Mouse (Mus musculus) neural tube, embryonic 11.5 days (tissue): ENCODE results near the gene Tmc2. TPM values are rescaled to one million over a fixed set of nuclear protein-coding genes. Genes with fewer than 3 reads are reported as not detected.

Experiments used
- ATAC-seq: fragments of 200-750 bp; cut with Nextera tagmentation; 2 replicates; pipeline ENCODE4 v1.8.0; 2017; ENCODE audit warnings: moderate number of reproducible peaks, mild to moderate bottlenecking, moderate TSS enrichment, moderate library complexity; ENCODE audit not compliant: insufficient read depth, low FRiP score, low TSS enrichment
- DNase-seq: peaks from one replicate; pipeline ENCODE4 v3.0.0-alpha.2; 2015; ENCODE audit warnings: low spot score
- H3K27ac ChIP-seq: fragments of 300-500 bp; sonication (generic); 2 replicates; pipeline ENCODE4 v1.5.1; 2014; ENCODE audit warnings: low read depth, mild to moderate bottlenecking, low read length
- H3K27me3 ChIP-seq: fragments of 300-500 bp; sonication (generic); 2 replicates; pipeline ENCODE4 v1.6.1; 2014; ENCODE audit warnings: mild to moderate bottlenecking, low read length, mixed read lengths; ENCODE audit not compliant: control insufficient read depth, insufficient read depth
- H3K36me3 ChIP-seq: fragments of 300-500 bp; sonication (generic); 2 replicates; pipeline ENCODE4 v1.6.1; 2014; ENCODE audit warnings: mild to moderate bottlenecking, low read length, moderate library complexity, mixed read lengths; ENCODE audit not compliant: control insufficient read depth, insufficient read depth
- H3K4me1 ChIP-seq: fragments of 300-500 bp; sonication (generic); 2 replicates; pipeline ENCODE4 v1.6.1; 2014; ENCODE audit warnings: low read length, mixed read lengths; ENCODE audit not compliant: control insufficient read depth, insufficient read depth
- H3K4me2 ChIP-seq: fragments of 300-500 bp; sonication (generic); 2 replicates; pipeline ENCODE4 v1.6.1; 2014; ENCODE audit warnings: low read depth, mild to moderate bottlenecking, moderate library complexity
- H3K4me3 ChIP-seq: fragments of 300-500 bp; sonication (generic); 2 replicates; pipeline ENCODE4 v1.5.1; 2014; ENCODE audit warnings: low read depth, low read length
- H3K9ac ChIP-seq: fragments of 300-500 bp; sonication (generic); 2 replicates; pipeline ENCODE4 v1.6.1; 2014; ENCODE audit warnings: mild to moderate bottlenecking, low read length
- H3K9me3 ChIP-seq: fragments of 300-500 bp; sonication (generic); 2 replicates; pipeline ENCODE4 v1.6.1; 2016; ENCODE audit warnings: low read length; ENCODE audit not compliant: control insufficient read depth
- WGBS: fragments of 180-500 bp; shearing (Covaris S2); extraction: QIAGEN DNeasy Blood & Tissue Kit; methylation state at CpG from one replicate; pipeline ENCODE4 v1.1.7; 2014; 5-methylcytosine and 5-hydroxymethylcytosine counted together
- polyA plus RNA-seq: library from polyadenylated mRNA; unstranded; fragments of >200 nt; fragmentation: Nextera tagmentation; extraction: Ambion mirVana; gene quantifications from 2 replicates; pipeline ENCODE4 v1.2.1, GENCODE M21; 2014

The Tmc2 gene
- polyA plus RNA-seq, 1 experiment from 2014 or later, result not detected

DNA sequence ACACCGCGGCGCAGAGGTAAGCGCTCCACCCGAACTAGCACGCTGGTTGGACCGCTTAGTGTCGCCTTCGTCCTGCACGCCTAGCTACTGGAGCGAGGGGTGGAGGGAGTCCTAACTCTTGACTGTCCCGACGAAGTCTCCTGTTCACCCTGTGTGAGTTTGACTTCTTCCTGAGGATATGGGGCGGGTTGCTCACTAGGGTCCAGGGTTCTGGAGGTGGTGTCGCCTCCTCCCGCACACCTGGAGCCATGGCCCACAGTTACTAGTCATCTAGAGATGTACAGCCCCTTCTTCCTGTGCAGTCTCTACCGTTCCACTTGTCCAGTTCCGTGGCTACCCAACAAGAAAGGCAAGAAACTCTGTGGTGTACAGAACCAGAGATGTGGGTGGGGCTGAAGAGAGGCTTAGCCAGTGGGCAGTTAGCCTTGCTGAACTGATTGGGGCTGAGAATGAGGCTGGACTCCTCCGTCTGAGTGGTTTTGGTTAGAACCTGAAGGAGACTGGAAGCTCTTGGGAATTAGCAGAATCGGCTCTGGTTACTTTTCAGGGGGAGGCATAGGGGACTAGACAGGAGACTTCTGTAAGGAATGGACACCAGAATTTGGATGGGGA, 101.2 kb downstream of the Tmc2 start:
- Histone ChIP-seq H3K9ac (peak overlapping the region; percentile 80), H3K4me1 (peaks cover 14% of the 10 kb centered on the region), H3K27me3 (peaks cover 15% of the 10 kb centered on the region; the same call in 1 of the 2 replicates), H3K4me3 (peak overlapping the region; percentile 79), H3K36me3 (no peaks in the 10 kb centered on the region), H3K4me2 (peak overlapping the region; percentile 73), H3K9me3 (no peaks in the 10 kb centered on the region), H3K27ac (0 out of 2 replicates have a peak overlapping the region, but pooled peaks have one; percentile 34)
- no peak; the same call in 1 of the 2 replicates for ATAC-seq
- 4% methylated on average over 20 of the region's 20 CpGs for WGBS
- peak; percentile 16 for DNase-seq

- Histone ChIP-seq H3K9me3 (no peaks in the 10 kb centered on the region), H3K27me3 (peaks cover 15% of the 10 kb centered on the region; the same call in 1 of the 2 replicates), H3K4me2 (no peak overlapping the region), H3K36me3 (no peaks in the 10 kb centered on the region), H3K27ac (no peak overlapping the region), H3K4me3 (no peak overlapping the region), H3K9ac (no peak overlapping the region), H3K4me1 (peaks cover 14% of the 10 kb centered on the region)
- 84% methylated on average over 9 of the region's 9 CpGs for WGBS
- ATAC-seq (no peak), DNase-seq (no peak)
Measured at GRCm38 (mm10) chr2:130297580-130297979, 102.6 kb downstream of the Tmc2 start.

DNA sequence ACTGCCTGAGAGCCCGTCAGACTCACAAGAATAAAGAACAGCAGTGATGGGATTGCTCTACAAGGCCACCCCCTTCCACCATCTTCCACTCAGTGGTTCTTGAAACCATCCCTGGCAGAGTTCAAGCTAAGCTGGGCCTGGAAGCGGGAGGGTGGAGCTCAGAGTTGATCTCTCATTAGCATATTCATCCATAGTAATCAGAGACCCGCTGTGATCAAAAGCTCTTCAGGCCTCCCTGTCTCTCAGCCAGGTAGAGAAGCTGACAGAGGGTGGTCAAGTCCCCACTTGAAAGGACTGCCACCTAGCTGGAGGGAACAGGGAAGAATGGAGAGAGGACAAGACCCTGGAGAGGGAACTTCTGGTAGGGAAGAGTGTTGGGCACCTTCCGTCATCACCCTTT, 108.0 kb downstream of the Tmc2 start:
- WGBS, result 41% methylated on average over 4 of the region's 4 CpGs
- Histone ChIP-seq H3K9me3 (no peaks in the 10 kb centered on the region), H3K4me1 (no peaks in the 10 kb centered on the region), H3K36me3 (no peaks in the 10 kb centered on the region), H3K9ac (no peak overlapping the region), H3K4me3 (no peak overlapping the region), H3K4me2 (no peak overlapping the region), H3K27ac (no peak overlapping the region), H3K27me3 (no peaks in the 10 kb centered on the region)
- DNase-seq (no peak), ATAC-seq (no peak)

Other genes starting within 250 kb of the Tmc2 start
- gene Tgm3, start 182.8 kb upstream of the Tmc2 start, polyA plus RNA-seq, result not detected in 2 replicates
- gene Tgm6, start 82.8 kb upstream of the Tmc2 start, polyA plus RNA-seq, result not detected in 2 replicates
- gene Snrpb, start 15.8 kb upstream of the Tmc2 start, polyA plus RNA-seq, result 705 and 724 TPM in 2 replicates
- 335 and 348 TPM in 2 replicates for gene Nop56, start 79.2 kb downstream of the Tmc2 start, polyA plus RNA-seq
- gene Idh3b, start 89.4 kb downstream of the Tmc2 start, polyA plus RNA-seq, result 148 and 149 TPM in 2 replicates
- 2.0 and 2.1 TPM in 2 replicates for gene Ebf4, start 100.0 kb downstream of the Tmc2 start, polyA plus RNA-seq
- gene Cpxm1, start 202.4 kb downstream of the Tmc2 start, polyA plus RNA-seq, result 32.3 and 32.6 TPM in 2 replicates
- 0.16 TPM in 1 of 2 replicates, not detected in the other for gene Gm28372, start 210.0 kb downstream of the Tmc2 start, polyA plus RNA-seq
- gene 1700020A23Rik, start 210.1 kb downstream of the Tmc2 start, polyA plus RNA-seq, result not detected in 2 replicates
- 0.17 TPM in 1 of 2 replicates, not detected in the other for gene Tmem239, start 211.3 kb downstream of the Tmc2 start, polyA plus RNA-seq
- 77.7 and 85.7 TPM in 2 replicates for gene Vps16, start 229.1 kb downstream of the Tmc2 start, polyA plus RNA-seq
- gene Pced1a, start 229.5 kb downstream of the Tmc2 start, polyA plus RNA-seq, result 7.7 and 9.0 TPM in 2 replicates